15 mouse cellular contexts compared by ENCODE assay signal in genomic region chr14:8421199-8421787, GRCm38 (mm10). TPM values are rescaled to one million over a fixed set of nuclear protein-coding genes. Genes with fewer than 3 reads are reported as not detected.
DNase-seq lines count a peak whose midpoint lies in the region; ATAC-seq lines count a peak whose summit lies in the region.
"Had no signal": no experiment of that assay in that cellular context is flagged by ENCODE, and none has a peak within 500 bp of the region (broad histone marks: within the 10 kb centered on the region; RNA-seq: fewer than 3 reads in every experiment).

No protein-coding gene starts in this region.

- peak overlapping the region; percentile 45 for H3K4me2 ChIP-seq in heart, embryonic 13.5 days
- H3K4me2 ChIP-seq in lung, embryonic 15.5 days = peak overlapping the region; percentile 18; the same call in 1 of the 2 replicates
- H3K4me2 ChIP-seq in embryonic facial prominence, embryonic 14.5 days (ENCODE audit: low read depth, low read length) = peak overlapping the region; percentile 19
- no peak overlapping the region for H3K4me2 ChIP-seq in neural tube, embryonic 13.5 days
- no peak overlapping the region for H3K4me2 ChIP-seq in liver, embryonic 11.5 days
- H3K4me2 ChIP-seq: neural tube, embryonic 12.5 days had no signal

- no peak for ATAC-seq in heart, embryonic 13.5 days (ENCODE audit: extremely low read depth, insufficient number of reproducible peaks, low FRiP score, low TSS enrichment)
- ATAC-seq in lung, embryonic 15.5 days (ENCODE audit: borderline replicate concordance, extremely low read depth, low FRiP score, low TSS enrichment) = no peak
- ATAC-seq in embryonic facial prominence, embryonic 14.5 days (ENCODE audit: low read depth) = peak; percentile 80
- 0 out of 2 replicates have a peak, but pooled peaks have one; percentile 23 for ATAC-seq in neural tube, embryonic 13.5 days (ENCODE audit: low read depth)
- ATAC-seq in liver, embryonic 11.5 days (replicated peaks; ENCODE audit: low FRiP score) = no peak
- ATAC-seq: CD4-positive, CD25-positive, alpha-beta regulatory T cell, adult 4 months had no signal

- H3K9me3 ChIP-seq in heart, embryonic 13.5 days = no peaks in the 10 kb centered on the region
- H3K9me3 ChIP-seq in lung, embryonic 15.5 days = no peaks in the 10 kb centered on the region
- H3K9me3 ChIP-seq in embryonic facial prominence, embryonic 14.5 days (ENCODE audit: control insufficient read depth, low read length) = no peaks in the 10 kb centered on the region
- H3K9me3 ChIP-seq in neural tube, embryonic 13.5 days = no peaks in the 10 kb centered on the region
- H3K9me3 ChIP-seq in liver, embryonic 11.5 days (ENCODE audit: control insufficient read depth, low read length) = no peaks in the 10 kb centered on the region
- H3K9me3 ChIP-seq: neural tube, embryonic 12.5 days had no signal

- no peak overlapping the region for H3K4me3 ChIP-seq in heart, embryonic 13.5 days
- H3K4me3 ChIP-seq in lung, embryonic 15.5 days = no peak overlapping the region
- H3K4me3 ChIP-seq in embryonic facial prominence, embryonic 14.5 days (ENCODE audit: low read depth, low read length) = no peak overlapping the region
- no peak overlapping the region for H3K4me3 ChIP-seq in neural tube, embryonic 13.5 days
- H3K4me3 ChIP-seq in liver, embryonic 11.5 days (ENCODE audit: low read depth, low read length) = no peak overlapping the region
- H3K4me3 ChIP-seq: neural tube, embryonic 12.5 days had no signal

- H3K4me1 ChIP-seq in heart, embryonic 13.5 days = peaks cover 7% of the 10 kb centered on the region
- no peaks in the 10 kb centered on the region for H3K4me1 ChIP-seq in lung, embryonic 15.5 days
- H3K4me1 ChIP-seq in embryonic facial prominence, embryonic 14.5 days (ENCODE audit: control insufficient read depth, insufficient read depth, low read length) = 0 out of 2 replicates have a peak, but pooled peaks cover 2% of the 10 kb centered on the region
- H3K4me1 ChIP-seq in neural tube, embryonic 13.5 days (replicated peaks) = peaks cover 11% of the 10 kb centered on the region
- H3K4me1 ChIP-seq in liver, embryonic 11.5 days (replicated peaks; ENCODE audit: control insufficient read depth, insufficient read depth, low read length) = no peaks in the 10 kb centered on the region

- H3K9ac ChIP-seq in heart, embryonic 13.5 days = no peak overlapping the region
- no peak overlapping the region for H3K9ac ChIP-seq in lung, embryonic 15.5 days
- no peak overlapping the region for H3K9ac ChIP-seq in embryonic facial prominence, embryonic 14.5 days (ENCODE audit: low read depth, low read length)
- H3K9ac ChIP-seq in neural tube, embryonic 13.5 days = no peak overlapping the region
- no peak overlapping the region for H3K9ac ChIP-seq in liver, embryonic 11.5 days (ENCODE audit: low read depth, low read length)
- H3K9ac ChIP-seq: neural tube, embryonic 12.5 days had no signal

- H3K27me3 ChIP-seq in heart, embryonic 13.5 days (replicated peaks) = no peaks in the 10 kb centered on the region
- no peaks in the 10 kb centered on the region for H3K27me3 ChIP-seq in lung, embryonic 15.5 days
- no peaks in the 10 kb centered on the region for H3K27me3 ChIP-seq in embryonic facial prominence, embryonic 14.5 days (replicated peaks; ENCODE audit: control insufficient read depth, insufficient read depth, low read length)
- H3K27me3 ChIP-seq in neural tube, embryonic 13.5 days = no peaks in the 10 kb centered on the region
- no peaks in the 10 kb centered on the region for H3K27me3 ChIP-seq in liver, embryonic 11.5 days (replicated peaks; ENCODE audit: control insufficient read depth, insufficient read depth, low read length)
- H3K27me3 ChIP-seq: neural tube, embryonic 12.5 days had no signal

- DNase-seq in heart, adult 18-20 months = no peak
- no peak for DNase-seq in lung, postnatal 10 days
- DNase-seq in embryonic facial prominence, embryonic 14.5 days (ENCODE audit: low spot score) = peak; percentile 54
- no peak for DNase-seq in left cerebral cortex, postnatal 36 days (ENCODE audit: low spot score in 2 of 2)
- no peak for DNase-seq in liver, embryonic 11.5 days (ENCODE audit: low spot score)
- DNase-seq: adrenal gland, postnatal 14 days; cerebellum, adult 18-20 months; left cerebral cortex, postnatal 4 days; right cerebral cortex, postnatal 25 days; thymus, adult 18-20 months had no signal

- no peaks in the 10 kb centered on the region for H3K36me3 ChIP-seq in heart, embryonic 13.5 days
- no peaks in the 10 kb centered on the region for H3K36me3 ChIP-seq in lung, embryonic 15.5 days
- H3K36me3 ChIP-seq in embryonic facial prominence, embryonic 14.5 days (ENCODE audit: control insufficient read depth, insufficient read depth, low read length) = no peaks in the 10 kb centered on the region
- H3K36me3 ChIP-seq in neural tube, embryonic 13.5 days = no peaks in the 10 kb centered on the region
- no peaks in the 10 kb centered on the region; the same call in 1 of the 2 replicates for H3K36me3 ChIP-seq in liver, embryonic 11.5 days (ENCODE audit: control insufficient read depth, insufficient read depth, low read length)
- H3K36me3 ChIP-seq: neural tube, embryonic 12.5 days had no signal

- no peak overlapping the region for H3K27ac ChIP-seq in heart, embryonic 13.5 days (replicated peaks)
- H3K27ac ChIP-seq in lung, embryonic 15.5 days = no peak overlapping the region
- no peak overlapping the region for H3K27ac ChIP-seq in embryonic facial prominence, embryonic 14.5 days (replicated peaks; ENCODE audit: low read depth, low read length)
- H3K27ac ChIP-seq in neural tube, embryonic 13.5 days (replicated peaks) = no peak overlapping the region
- H3K27ac ChIP-seq in liver, embryonic 11.5 days (ENCODE audit: low read depth, low read length) = no peak overlapping the region
- H3K27ac ChIP-seq: neural tube, embryonic 12.5 days had no signal

- 33% methylated on average over 10 of the region's 10 CpGs for WGBS in heart, embryonic 13.5 days
- 8% methylated on average over 10 of the region's 10 CpGs for WGBS in lung, embryonic 15.5 days
- 22% methylated on average over 10 of the region's 10 CpGs for WGBS in embryonic facial prominence, embryonic 14.5 days
- 14% methylated on average over 10 of the region's 10 CpGs for WGBS in neural tube, embryonic 13.5 days
- 39% methylated on average over 10 of the region's 10 CpGs for WGBS in liver, embryonic 11.5 days

- intact Hi-C loops in left cerebral cortex, postnatal 36 days (cut with DNase I) = no loop called here

RNA-seq across cellular contexts. Expression of gene Oit1, which starts 42.7 kb away (rescaled TPM):
- polyA plus RNA-seq in heart, embryonic 13.5 days (2015; fragmentation: Nextera tagmentation; extraction: Ambion mirVana) = not detected in 2 replicates
- under 1 TPM in 1 of 2 experiments, not detected in 1; 0.98 TPM for total RNA-seq in heart, adult 18-20 months (2021)
- polyA plus RNA-seq in lung, embryonic 15.5 days (2015; fragmentation: Nextera tagmentation; extraction: Ambion mirVana) = 2.1 and 2.9 TPM in 2 replicates
- 1.5 and 1.9 TPM in 2 replicates for polyA plus RNA-seq in embryonic facial prominence, embryonic 14.5 days (2014; fragmentation: Nextera tagmentation; extraction: Ambion mirVana)
- polyA plus RNA-seq in neural tube, embryonic 13.5 days (2015; fragmentation: Nextera tagmentation; extraction: Ambion mirVana) = not detected in 2 replicates
- not detected for total RNA-seq in left cerebral cortex, postnatal 36 days (2021)
- polyA plus RNA-seq in liver, embryonic 11.5 days (2014; fragmentation: Nextera tagmentation; extraction: Ambion mirVana) = not detected in 2 replicates
- total RNA-seq: adrenal gland, postnatal 14 days; left cerebral cortex, postnatal 4 days had no signal
- polyA plus RNA-seq: CD4-positive, CD25-positive, alpha-beta regulatory T cell, adult 4 months; neural tube, embryonic 12.5 days had no signal

Comparison
In these comparisons a context has a peak if more than half of its experiments do, and no peak if none do; other contexts are left out.
1. ATAC-seq: peak in embryonic facial prominence, embryonic 14.5 days (single experiment) and neural tube, embryonic 13.5 days (single experiment); none in heart, embryonic 13.5 days (single experiment), lung, embryonic 15.5 days (single experiment) and liver, embryonic 11.5 days (single experiment).
2. H3K4me2 ChIP-seq: peak in heart, embryonic 13.5 days (single experiment), lung, embryonic 15.5 days (single experiment) and embryonic facial prominence, embryonic 14.5 days (single experiment); none in neural tube, embryonic 13.5 days (single experiment) and liver, embryonic 11.5 days (single experiment).